In genomic region chr14:32856681-32857328, GRCm38 (mm10) we compare ENCODE assay signal across 8 mouse cellular contexts. TPM values are rescaled to one million over a fixed set of nuclear protein-coding genes. Genes with fewer than 3 reads are reported as not detected.
DNase-seq lines count a peak whose midpoint lies in the region; ATAC-seq and TF ChIP-seq lines count a peak whose summit lies in the region.

Vstm4 (plus strand) TSS chr14:32856756.

- peak within 1 kb of the TSS; percentile 53 for H3K4me3 ChIP-seq in forebrain, embryonic 16.5 days (replicated peaks; ENCODE audit: low read length)
- peak within 1 kb of the TSS; percentile 58 for H3K4me3 ChIP-seq in lung, adult 2 months (replicated peaks; ENCODE audit: extremely low read depth, low read depth, low read length)

- peak; percentile 28 for DNase-seq in thymus, postnatal 4 days
- DNase-seq in thymus, adult 18-20 months: no peak
- peak; percentile 85 to 86 for DNase-seq in heart, postnatal 14 days
- peak; percentile 80 to 85 for DNase-seq in kidney, postnatal 4 days
- DNase-seq in lung, adult 2 months: peak; percentile 27
- DNase-seq in retina, embryonic 14.5 days (ENCODE audit: low spot score): peak; percentile 65
- no peak for DNase-seq in spleen, postnatal 14 days (ENCODE audit: low spot score in 2 of 2)

- no peaks in the 10 kb centered on the region; the same call in 1 of the 2 replicates for H3K27me3 ChIP-seq in forebrain, embryonic 16.5 days (replicated peaks; ENCODE audit: control insufficient read depth, insufficient read depth, low read length)

- H3K9me3 ChIP-seq in forebrain, embryonic 16.5 days (ENCODE audit: control insufficient read depth, low read length): no peaks in the 10 kb centered on the region

- H3K36me3 ChIP-seq in forebrain, embryonic 16.5 days (ENCODE audit: control insufficient read depth, insufficient read depth): no peaks in the 10 kb centered on the region

- WGBS in forebrain, embryonic 16.5 days: under 1% methylated on average over 61 of the region's 68 CpGs
- under 1% methylated on average over 68 of the region's 68 CpGs for WGBS in lung, adult 2 months

- H3K27ac ChIP-seq in forebrain, embryonic 16.5 days (ENCODE audit: low read length): no peak within 1 kb of the TSS

- peak within 1 kb of the TSS; percentile 67 for H3K9ac ChIP-seq in forebrain, embryonic 16.5 days (replicated peaks; ENCODE audit: low read depth, low read length)

- TF ChIP-seq POLR2A in lung, adult 2 months (IDR thresholded peaks at IDR 0.05; ENCODE audit: borderline replicate concordance, extremely low read depth, low read depth, low read length): no peak

- intact Hi-C loops in heart, postnatal 14 days (cut with DNase I): loop anchor here (5.0 kb wide), 1 partner anchor 85 kb away; no protein-coding TSS in a partner anchor

- H3K4me2 ChIP-seq in forebrain, embryonic 16.5 days (ENCODE audit: low read length): peak within 1 kb of the TSS; percentile 77

- peaks cover 7% of the 10 kb centered on the region for H3K4me1 ChIP-seq in forebrain, embryonic 16.5 days (replicated peaks; ENCODE audit: control insufficient read depth, insufficient read depth, low read length)
- H3K4me1 ChIP-seq in lung, adult 2 months (ENCODE audit: control insufficient read depth, insufficient read depth, low read length): no peaks in the 10 kb centered on the region

- TF ChIP-seq CTCF in lung, adult 2 months (IDR thresholded peaks at IDR 0.05; ENCODE audit: insufficient read depth, low read length): no peak

- peak; percentile 82 for ATAC-seq in forebrain, embryonic 16.5 days

RNA-seq across cellular contexts. Expression of gene Vstm4, which starts in this region (rescaled TPM):
- 6.4 and 8.8 TPM in 2 replicates for polyA plus RNA-seq in forebrain, embryonic 16.5 days (2015; fragmentation: Nextera tagmentation; extraction: Ambion mirVana)
- 10 to 100 TPM; 13.5 to 16.0 TPM for total RNA-seq in heart, postnatal 14 days (2021)
- polyA plus RNA-seq in lung, adult 2 months (2012; rRNA removed): 11.2 and 12.1 TPM in 2 replicates

Comparison
In these comparisons a context has a peak if more than half of its experiments do, and no peak if none do; other contexts are left out.
1. DNase-seq: peak in thymus, postnatal 4 days (single experiment), heart, postnatal 14 days (2 of 2), kidney, postnatal 4 days (2 of 2), lung, adult 2 months (single experiment) and retina, embryonic 14.5 days (single experiment); none in thymus, adult 18-20 months (0 of 2) and spleen, postnatal 14 days (0 of 2).